Mouse (Mus musculus) testis, postnatal 10 days (tissue): ENCODE results near the gene Ttc39b.
A peak's percentile ranks its signal among the peaks of the same experiment; 100 is the strongest.

Experiments
- DNase-seq: peaks from one replicate; pipeline ENCODE4 v3.0.0; 2021; ENCODE audit warnings: low spot score

Ttc39b gene

DNA sequence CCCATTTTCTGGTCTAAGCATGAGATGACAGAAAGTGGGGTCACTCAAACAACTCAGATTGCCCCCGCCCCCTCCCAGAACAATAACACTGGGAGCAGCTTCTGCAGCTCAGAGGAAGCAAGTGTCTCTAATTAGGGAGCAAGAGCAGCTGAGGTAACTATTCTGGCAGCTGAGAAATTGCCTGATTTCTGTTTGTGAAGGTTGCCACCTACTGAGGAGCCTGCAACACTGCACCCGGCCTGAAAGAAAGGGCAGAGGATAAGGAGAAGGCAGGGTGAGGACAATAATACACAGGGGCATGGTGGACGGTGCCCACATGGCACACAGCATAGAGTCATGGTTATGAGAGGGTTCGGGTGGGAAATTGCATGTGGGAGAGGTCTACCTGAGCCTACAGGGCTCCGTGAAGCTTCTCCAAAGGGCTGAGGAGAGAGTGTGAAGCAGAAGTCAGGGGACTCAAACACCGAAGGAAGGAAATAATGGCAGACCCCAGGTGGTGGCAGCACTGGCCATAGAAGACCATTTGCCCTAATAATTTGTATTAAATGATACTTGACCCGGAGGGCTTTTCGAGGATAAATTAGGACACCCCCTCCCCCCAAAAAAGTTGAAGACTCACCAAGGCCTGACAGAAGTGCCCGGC, 140.6 kb downstream of the Ttc39b start:
- DNase-seq = peak; percentile 68

DNA sequence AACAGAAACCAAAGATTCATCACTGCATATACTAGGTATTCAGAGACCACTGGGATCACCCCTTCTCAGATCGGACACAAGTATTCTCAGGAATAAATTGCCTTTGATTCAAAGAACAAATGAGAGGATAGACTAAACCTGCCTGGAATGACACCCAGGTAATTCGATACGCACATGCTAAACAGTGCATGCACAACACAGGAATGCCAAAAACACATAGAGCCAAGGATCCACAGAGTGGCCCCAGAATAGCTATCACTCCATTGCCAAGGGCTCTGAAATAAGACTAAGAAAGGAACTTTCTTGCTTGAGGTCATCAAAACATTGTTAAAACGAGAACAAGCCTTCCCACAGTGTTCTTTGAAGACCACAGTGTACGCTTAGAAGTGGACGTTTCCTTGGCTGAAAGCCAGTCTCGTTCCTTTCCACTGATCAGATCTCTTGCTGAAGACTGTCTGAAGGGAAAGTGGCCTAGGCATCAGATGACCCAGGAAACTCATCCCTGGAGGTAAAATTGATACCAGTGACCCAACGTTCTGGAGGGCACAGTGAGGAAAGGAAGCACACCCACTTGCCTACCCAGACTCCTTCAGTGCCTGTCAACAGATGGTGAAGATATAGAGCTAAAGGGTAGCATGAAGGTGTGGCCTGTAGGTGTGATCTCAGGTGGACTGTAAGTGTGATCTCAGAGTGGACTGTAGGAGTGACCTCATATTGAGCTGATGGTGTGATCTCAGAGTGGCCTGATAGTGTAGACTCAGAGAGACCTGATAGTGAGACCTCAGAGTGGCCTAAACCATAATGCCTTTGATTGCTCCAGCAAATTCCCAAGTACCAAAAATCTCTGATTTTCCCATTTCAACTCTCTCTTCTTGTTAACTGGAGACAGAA, 141.6 kb downstream of the Ttc39b start:
- DNase-seq = no peak

DNA sequence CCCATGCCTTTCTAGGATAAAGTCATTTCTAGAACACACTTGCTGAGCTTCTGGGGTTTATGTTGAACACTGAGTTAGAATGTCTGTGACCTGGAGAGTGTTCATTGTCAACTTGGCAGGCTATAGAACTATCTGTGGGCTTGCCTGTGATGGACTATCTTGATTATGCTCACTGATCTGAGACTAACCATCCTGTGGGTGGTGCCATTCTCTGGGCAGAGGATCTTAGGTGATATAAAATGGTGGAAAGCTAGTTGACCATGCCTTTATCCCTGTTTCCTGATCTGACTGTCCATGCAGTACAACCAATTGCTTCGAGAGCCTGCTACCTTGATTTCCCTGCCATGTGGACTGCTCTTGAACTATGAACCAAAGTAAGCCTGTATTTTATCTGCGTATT, 146.6 kb downstream of the Ttc39b start:
- DNase-seq = no peak

DNA sequence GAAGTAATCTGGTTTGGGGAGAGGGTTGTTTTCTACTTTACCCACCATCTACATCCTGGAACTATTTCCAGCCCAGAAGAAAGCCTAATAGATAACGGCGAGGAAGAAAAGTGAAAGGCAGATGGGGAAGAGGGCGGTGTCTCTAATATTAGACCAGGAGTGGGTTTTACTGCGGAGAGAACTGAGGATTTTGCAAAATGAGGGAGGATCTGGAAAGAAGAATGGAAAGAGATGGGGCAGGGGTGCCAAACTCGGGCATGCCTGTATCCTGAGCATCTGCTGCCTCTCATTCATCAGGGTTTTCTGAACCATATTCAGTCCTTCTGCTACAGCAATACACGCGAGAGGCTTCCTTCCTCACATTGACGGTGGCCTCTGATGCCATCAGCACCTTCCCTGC, 149.1 kb downstream of the Ttc39b start:
- DNase-seq = no peak

GRCm38 (mm10) chr4:83172278-83172677, 151.8 kb downstream of the Ttc39b start:
- DNase-seq = no peak

GRCm38 (mm10) chr4:83170741-83171140, 153.3 kb downstream of the Ttc39b start:
- DNase-seq = no peak
